Mouse (Mus musculus): ENCODE data around the gene Dnajb3.

DNA sequence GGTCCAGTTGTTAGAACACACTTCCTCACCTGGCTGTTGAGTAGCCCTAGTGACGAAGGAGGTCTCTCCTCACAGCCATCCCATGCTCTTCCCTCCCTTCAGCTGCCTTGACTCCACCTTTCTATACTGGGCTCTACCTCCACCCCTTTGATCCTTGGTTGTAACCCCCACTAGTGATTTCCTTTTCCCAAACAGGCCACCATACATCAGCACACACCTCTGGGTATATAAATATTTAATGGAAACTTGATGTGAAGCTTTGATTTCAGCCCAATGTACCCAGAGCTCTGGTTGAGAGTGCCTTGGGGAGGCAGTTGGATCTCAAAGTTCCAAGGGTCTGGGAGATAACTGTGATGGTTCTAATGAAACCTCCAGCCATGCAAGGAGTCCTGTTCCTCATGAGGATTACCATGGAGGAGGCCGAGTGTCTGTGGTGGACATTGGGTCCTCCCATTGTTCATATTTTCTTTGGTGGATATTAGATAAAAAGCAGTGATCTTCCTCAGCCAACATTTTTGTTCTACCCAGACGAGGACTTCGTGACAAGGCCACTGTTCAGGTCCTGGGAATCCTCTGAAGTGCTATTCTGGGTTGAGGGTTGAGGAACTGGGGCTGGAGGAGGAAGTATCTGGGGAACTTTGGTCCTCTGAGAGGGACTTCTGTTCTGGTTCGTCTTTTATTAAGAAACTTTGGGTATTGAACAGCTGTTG is 21.2 kb upstream of the Dnajb3 start, which contains the start of gene Mroh2a:
- TF ChIP-seq CTCF (IDR thresholded peaks at IDR 0.05; ENCODE audit: control insufficient read depth, insufficient read depth, insufficient read length) (no peak), MAX (IDR thresholded peaks at IDR 0.05) (no peak), USF1 (IDR thresholded peaks at IDR 0.05; ENCODE audit: low read depth) (no peak)

Measured in C2C12 (cell line).